Mouse (Mus musculus) megakaryocyte-erythroid progenitor cell, adult 5 weeks (primary cell): Measurements from ENCODE around the gene Zfp704. TPM values are rescaled to one million over a fixed set of nuclear protein-coding genes. Genes with fewer than 3 reads are reported as not detected.

Source experiments
- polyA plus RNA-seq: library from polyadenylated mRNA; stranded (reverse); fragments of >175 nt; gene quantifications from 2 replicates; pipeline ENCODE4 v1.2.3, GENCODE M21; 2012

Gene Zfp704
- 9.5 and 11.9 TPM in 2 replicates for polyA plus RNA-seq

DNA sequence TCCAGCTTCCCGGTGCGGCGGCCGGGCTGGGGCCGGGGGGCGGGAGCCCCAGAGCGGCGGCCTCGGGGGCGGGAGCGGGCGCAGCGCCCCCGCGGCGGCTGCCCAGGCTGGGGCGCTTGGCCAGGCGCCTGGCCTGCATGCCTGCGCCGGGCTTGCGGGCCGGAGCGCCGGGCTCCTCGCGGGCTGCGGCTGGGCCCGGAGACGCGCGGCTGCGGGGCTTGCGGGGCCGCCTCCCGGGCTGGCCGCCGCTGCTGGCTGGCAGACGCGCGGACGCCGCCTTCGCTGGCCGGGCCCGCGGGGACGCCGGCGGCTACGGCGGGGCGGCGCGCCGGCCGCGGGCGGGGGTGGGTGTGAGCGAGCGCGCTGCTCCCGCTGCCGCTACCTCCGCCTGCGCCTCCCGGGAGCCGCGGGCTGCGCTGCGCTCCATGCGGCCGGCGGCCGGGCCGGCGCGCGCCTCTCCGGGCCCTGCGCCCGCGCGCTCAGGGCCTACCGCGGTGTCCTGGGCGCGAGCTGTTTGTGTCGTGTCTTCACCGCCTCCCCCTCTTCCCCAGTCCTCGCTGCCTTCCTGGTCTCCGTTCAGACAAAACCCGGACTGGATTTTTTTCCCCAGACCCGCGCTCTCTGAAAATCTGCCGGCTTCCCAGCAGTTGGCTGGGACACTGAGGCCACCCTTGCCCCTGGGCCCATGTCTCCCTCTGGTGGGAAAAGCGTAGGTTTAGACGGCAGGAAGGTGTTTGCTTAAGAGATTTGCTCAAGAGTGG is at the start of gene Zfp704:
Zfp704 (minus strand) TSS at position 505 of the 761 bp plus-strand sequence.

